Mouse (Mus musculus) gastrocnemius, postnatal 25 days (tissue): ENCODE data around the gene Ccdc115. TPM values are rescaled to one million over a fixed set of nuclear protein-coding genes. Genes with fewer than 3 reads are reported as not detected.

Source experiments
- DNase-seq: peaks from one replicate; pipeline ENCODE4 v3.0.0; 2022
- long read RNA-seq, 2 experiments: library from polyadenylated mRNA; stranded (forward); transcript quantifications; one replicate each; pipeline ENCODE4 v2.0.0; 2021
- total RNA-seq, 2 experiments: library from RNA; stranded (reverse); gene quantifications; 1 replicate in 1 of 2; 2 replicates in 1 of 2; pipeline ENCODE4 v1.2.3; 2021

Gene Ccdc115
- 10 to 100 TPM; 10.2 to 10.8 TPM for total RNA-seq
- long read RNA-seq, experiment 1, transcript Ccdc115-201 (5 exons, 1,705 nt): major isoform, 39 of 42 reads
- long read RNA-seq, experiment 1, partial matches to known transcripts: 0 of 42 reads
- long read RNA-seq, experiment 1, other reads (novel, unspliced or antisense): 3 of 42 reads
- long read RNA-seq, experiment 2, transcript Ccdc115-201 (5 exons, 1,705 nt): major isoform, 29 of 30 reads
- long read RNA-seq, experiment 2, partial matches to known transcripts: 1 of 30 reads
- long read RNA-seq, experiment 2, other reads (novel, unspliced or antisense): 0 of 30 reads

DNA sequence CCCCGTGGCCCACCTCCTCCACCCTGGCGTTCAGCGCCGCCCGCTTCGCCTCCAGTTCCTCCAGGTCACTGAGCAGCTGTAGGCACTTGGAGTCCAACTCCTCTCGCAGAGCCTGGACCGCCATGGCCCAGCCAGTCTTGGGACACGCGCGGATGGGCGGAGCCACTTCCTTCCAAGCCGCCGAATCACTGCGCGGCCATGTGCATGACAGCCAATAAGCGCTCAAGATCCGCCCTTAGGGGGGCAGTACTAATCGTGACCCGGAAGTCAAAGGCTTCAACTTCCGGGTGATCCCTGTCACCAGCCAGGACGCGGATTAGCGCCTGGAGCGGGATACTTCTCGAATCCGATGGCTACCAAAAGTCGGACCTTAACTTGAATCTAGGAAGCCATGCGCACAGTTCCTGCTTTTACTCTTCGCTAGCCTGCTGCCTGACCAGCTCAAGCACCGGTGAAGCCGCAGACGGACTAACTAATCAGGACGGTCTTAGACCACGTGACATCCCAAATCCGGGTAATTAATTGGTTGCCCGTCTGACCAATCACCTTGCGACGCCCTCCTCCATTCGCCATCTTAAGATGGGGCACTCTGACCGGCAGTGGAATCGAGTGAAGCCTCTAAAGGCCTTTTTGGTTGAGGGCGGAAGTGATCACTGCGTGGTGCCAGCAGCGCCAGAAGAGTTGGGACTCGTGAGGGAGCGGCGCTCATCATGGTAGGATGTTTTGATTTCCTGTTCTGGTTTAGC is at the start of gene Ccdc115, which contains the start of gene Imp4:
TSS of gene Ccdc115 (minus strand) at position 458 of the 746 bp plus-strand sequence.
TSS of gene Imp4 (plus strand) at position 637 of the 746 bp plus-strand sequence.
- DNase-seq: peak; percentile 93

DNA sequence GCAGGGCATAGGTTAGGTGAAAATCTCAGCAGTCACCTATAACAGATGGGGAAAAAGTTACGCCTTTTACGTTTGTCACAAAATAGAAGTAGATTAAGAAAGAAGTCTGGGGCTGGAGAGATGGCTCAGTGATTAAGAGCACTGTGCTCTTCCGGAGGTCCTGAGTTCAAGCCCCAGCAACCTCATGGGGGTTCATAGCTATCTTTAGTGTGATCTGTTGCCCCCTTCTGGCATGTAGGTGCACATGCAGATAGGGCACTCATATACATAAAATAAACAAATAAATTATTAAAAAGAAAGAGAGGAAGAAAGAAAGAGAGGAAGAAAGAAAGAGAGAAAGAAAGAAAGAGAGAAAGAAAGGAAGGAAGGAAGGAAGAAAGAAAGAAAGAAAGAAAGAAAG is 47.9 kb upstream of the Ccdc115 start:
- no peak for DNase-seq

DNA sequence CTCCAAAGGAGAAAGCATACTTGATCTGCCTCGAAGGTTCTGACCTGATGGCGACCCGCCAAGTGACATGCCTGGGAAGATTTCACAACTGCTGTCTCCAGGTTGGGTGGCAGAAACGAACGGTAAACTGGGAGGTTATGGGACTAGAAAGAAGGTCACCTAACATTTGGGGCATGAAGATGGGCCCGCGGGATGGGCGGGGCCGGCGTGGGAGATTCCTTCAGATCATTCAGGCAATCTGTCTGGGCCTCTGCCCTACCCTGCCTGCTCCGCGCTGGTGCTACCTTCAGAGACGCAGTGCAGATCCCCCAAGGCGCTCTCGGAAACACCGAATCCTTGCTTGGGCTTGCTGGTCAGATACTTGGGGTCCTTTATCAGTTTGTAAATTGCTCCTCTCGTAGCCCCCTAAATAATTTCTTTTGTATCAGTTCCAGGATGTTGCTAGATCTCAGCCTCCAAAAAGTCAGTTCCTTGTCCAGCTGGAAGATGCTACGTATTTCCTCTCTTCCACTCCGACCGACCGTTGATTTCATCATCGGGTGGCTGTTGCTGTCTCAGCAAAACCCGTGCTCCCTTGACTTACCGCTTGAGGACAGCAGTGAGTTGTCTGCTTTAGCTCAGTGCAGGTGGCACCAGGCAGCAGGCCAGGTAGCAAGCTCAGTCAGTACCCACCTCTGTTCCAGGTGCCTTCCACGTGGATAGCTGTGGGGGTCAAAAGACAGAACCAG is 46.2 kb upstream of the Ccdc115 start:
- no peak for DNase-seq

- DNase-seq: no peak
These were observed 45.0 kb upstream of the Ccdc115 start for GRCm38 (mm10) chr1:34484470-34484869.

DNA sequence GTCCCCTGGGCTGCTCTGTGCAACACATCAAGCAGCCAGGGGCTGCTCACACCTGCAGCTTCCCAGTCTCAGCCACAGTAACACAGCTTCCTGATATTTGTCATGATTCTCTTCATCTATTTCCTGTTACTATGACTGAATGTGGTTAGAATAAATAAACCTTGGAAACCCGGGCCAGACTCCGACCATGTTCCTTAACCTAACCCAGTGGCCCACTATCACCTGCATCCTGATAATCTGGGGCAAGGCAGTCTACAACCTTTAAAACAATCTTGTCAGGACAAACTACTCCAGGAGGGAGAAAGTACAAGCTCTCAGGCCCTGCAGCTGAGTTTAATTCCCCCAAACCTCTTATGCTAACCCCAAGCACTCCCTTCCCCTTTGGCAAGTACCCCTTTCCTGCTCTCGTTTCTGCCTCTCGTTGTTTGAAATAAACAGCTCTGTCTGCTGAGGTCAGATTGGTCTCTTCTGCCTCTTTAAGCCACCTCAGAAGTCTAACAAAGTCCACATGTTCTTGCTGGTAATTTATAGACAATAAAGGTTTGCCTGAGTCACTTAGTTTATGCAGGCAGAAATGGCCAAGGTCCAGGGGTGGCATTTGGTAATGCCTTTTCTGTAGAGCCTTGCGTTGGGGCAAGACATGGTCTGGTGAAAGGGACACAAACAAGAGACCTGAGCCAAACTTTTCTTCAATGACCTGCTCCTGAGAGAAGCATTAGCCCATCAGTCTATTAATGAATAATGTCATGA is 42.6 kb upstream of the Ccdc115 start:
- no peak for DNase-seq

DNA sequence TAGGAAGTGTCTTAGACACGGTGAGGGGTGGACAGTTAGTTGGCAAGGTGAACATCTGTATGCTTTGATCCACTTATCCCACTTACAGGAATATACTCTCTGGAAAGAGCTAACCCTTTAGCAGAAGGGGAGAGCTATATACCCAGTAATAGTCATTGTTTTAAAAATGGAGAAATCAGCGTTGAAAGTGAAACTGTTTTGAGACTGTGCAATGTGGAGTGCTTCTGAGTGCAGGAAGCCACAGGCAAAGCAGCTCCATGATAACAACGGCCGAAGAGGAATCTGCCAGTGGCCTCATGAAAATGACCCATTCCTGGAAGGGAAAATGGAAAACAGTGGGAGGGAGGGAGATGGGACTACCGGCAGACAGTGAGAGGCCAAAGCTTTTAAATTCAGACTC is 41.3 kb upstream of the Ccdc115 start:
- DNase-seq: no peak

DNA sequence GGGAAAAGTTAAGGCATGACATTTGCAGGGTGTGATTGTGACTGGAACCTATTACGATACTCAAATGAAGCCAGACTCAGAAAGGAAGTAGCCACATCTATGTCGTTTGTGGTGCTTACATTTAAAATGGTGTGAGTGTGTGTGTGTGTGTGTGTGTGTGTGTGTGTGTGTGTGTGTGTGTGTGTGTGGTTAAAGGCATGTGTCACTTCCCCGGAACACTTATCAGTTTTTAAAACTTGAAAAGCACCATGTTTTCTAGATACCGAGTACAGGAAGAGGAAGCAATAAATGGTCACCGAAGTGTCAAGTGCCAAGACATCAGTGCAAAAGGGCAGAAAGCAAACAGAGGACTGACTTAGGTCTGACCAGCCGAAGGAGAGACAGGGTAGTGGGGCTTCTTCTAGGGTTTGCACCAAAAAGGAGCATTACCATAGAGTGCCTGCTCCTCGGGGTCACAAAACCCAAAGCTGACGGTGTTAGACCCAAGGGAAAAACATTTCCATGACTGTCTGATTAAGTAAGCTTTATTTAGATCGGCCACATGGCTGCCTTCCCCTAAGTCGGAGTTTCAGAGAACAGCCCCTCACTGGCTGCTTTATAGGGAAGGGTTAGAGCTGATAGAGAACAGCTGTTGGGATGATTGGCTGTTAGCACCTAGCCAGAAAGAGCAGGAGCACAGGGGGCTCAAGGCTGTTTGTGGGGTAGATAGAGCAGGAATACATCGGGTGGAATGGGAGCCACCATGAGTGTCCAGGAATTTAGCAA is 39.6 kb upstream of the Ccdc115 start:
- DNase-seq: no peak

DNA sequence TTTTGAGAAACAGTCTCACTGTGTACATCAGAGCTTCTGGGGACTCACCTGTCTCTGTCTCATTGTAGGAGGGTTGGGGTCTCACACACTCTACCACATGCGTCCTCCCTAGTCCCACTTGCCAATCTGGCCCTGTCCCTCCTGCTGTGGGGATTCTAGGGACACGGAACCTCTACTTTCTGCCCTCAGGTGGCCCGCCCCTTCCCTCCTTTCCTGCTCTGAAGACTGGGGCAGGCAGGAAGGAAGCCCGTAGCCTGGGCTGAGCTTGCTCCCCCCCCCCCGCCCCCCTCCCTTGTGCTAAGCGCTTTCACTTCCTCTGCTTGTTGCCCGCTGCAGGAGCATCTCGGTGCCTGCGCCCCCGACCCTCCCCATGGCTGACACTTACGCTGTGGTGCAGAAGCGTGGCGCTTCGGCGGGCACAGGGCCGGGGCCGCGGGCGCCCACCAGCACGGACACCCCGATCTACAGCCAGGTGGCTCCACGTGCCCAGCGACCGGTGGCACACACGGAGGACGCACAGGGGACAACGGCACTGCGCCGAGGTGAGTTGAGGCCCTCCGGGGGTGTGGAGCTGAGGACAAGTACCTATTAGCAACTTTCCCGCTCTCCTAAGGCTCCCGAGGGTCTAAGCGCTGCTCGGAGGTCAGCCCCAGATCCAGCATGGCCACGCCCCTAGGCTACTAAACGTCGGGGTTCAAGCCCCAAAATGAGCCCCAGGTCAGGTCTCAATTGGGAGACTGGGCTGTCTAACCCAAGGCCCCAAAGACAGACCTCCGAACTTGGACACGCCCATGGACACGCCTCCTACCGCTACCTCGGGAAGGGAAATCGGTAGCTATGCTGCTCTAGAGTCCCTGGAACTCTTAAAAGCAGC is 33.2 kb upstream of the Ccdc115 start:
- peak; percentile 41 for DNase-seq

DNA sequence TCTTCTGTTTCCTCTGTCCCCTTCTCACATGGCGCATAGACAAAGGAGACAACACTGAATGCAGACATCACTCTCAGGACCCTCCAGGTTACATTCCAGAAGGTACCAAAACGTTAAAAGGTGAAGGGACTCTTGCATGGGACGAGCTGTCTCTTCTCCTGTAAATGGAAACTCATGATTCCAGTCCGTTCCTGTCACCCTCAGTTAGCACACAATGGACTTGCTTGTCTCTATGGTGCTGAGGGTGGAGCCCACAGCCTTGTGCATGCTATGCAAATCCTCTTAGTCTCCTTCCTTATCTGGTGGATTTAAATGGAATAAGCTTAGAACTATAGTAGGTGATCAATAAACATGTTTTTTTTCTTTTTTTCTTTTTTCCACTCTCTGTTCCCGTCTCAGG is 30.3 kb upstream of the Ccdc115 start:
- DNase-seq: no peak

- no peak for DNase-seq
These were observed 29.0 kb upstream of the Ccdc115 start for GRCm38 (mm10) chr1:34468500-34468899.

GRCm38 (mm10) chr1:34468051-34468450 is 28.6 kb upstream of the Ccdc115 start:
- no peak for DNase-seq

DNA sequence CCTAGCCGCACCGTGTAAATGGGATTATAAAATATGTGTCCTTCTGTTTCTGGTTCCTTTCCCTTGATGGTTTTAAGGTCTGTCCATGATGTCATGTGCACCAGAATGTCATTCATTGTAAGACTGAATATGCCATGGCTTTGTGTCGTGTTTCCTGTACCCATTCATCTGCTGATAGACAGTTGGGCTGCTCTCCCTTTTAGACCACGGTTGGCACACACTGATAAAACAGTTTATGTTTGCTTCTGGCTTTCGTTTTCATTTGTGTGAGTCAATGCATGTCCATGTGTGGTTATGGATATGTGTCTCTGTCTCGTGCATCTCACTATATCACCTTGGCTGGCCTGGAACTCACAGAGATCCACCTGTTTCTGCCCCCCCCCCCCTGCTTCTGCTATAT is 26.0 kb upstream of the Ccdc115 start:
- DNase-seq: no peak

DNA sequence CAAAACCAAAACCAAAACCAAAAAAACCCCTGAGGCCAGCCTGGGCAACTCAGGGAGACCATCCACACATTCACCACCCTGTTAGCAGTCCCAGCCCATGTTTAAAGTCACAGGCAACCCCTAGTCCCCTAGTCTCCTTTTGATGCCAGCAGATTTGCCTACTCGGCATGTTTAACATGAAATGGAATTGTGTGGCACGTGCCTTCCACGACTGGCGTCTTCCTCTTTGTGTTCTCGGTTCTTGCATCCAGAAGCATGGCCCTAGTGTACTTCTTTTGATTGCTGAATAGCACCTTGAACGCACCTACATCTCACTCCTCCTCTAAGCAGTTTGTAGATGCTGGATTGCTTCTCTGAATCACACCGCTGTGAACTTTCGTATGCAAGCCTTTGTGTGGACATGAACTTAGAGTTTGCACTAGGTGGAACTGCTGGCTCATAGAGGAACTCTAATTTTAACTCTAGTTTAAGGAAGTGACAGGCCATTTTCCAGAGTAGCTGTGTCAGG is 24.9 kb upstream of the Ccdc115 start:
- no peak for DNase-seq

DNA sequence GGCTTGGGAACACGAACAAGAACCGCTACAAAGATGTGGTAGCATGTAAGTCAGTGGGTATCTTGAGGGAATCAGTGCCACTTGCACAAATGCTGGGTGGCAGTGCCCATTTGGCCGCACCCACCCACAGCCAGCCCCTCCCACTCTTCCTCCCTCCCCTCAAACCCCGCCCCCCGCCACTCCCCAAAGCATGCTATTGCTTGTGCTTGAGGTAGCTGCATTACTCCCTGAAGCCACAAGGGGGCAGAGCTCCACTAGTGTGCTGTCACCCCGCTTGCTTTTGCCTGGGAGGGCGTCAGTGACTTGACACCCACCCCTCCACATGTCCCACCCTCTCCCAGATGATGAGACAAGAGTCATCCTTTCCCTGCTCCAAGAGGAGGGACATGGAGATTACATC is 23.3 kb upstream of the Ccdc115 start:
- peak; percentile 51 for DNase-seq

- no peak for DNase-seq
These were observed 20.6 kb upstream of the Ccdc115 start for GRCm38 (mm10) chr1:34460061-34460441.

DNA sequence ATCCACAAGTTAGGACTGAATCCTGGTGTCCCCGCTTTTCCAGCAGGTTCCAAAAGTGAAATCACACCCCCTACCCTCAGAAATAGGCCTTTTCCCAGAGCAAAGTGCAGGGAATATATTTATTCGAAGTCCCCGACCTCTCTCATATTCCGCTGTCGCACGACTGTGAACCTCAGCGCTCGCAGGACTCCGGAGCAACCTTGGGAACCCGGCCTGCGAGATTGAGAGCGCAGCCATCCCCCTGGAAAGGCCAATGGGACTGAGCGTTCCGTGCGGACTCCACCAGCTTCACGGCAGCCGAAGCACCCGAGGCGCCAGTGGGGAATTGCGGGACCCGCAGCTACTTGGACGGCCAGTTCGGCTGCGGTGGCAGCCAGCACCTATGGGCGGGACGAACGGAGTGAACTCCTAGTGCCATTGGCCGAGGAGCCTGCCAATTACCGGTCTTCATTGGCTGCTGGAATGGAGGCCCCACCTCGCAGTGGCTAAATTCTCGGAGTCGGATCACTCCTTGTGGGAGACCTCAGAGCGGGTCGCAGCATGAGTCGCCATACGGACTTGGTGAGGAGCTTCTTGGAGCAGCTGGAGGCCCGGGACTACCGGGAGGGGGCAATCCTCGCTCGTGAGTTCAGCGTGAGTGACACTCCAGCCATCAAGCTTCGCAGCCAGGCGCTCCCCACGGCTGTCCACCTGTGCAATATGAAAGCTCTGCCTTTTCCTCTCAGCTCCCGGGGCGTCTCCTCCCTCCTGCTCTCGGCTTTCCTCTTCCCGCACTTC is 20.0 kb upstream of the Ccdc115 start, which contains the start of gene Ptpn18:
TSS of gene Ptpn18 (plus strand) at position 479 of the 777 bp plus-strand sequence.
- peak; percentile 83 for DNase-seq

GRCm38 (mm10) chr1:34458431-34458830 is 19.0 kb upstream of the Ccdc115 start:
- no peak for DNase-seq

- no peak for DNase-seq
These were observed 3.7 kb upstream of the Ccdc115 start for GRCm38 (mm10) chr1:34443124-34443523.

GRCm38 (mm10) chr1:34439961-34440630 is 624 bp upstream of the Ccdc115 start:
- no peak for DNase-seq
